Mouse (Mus musculus) kidney, embryonic 14.5 days (tissue): ENCODE measurements around the gene Dnah6. TPM values are rescaled to one million over a fixed set of nuclear protein-coding genes. Genes with fewer than 3 reads are reported as not detected.

Experiments used
- ATAC-seq: fragments of 200-750 bp; cut with Nextera tagmentation; 2 replicates; pipeline ENCODE4 v1.8.0; 2017; ENCODE audit warnings: moderate number of reproducible peaks, mild to moderate bottlenecking, moderate TSS enrichment, moderate library complexity; ENCODE audit not compliant: low FRiP score, low TSS enrichment
- H3K27ac ChIP-seq: fragments of 300-500 bp; sonication (generic); 2 replicates; pipeline ENCODE4 v1.5.1; 2014; ENCODE audit warnings: low read depth, mild to moderate bottlenecking, low read length, moderate library complexity, mixed read lengths
- H3K27me3 ChIP-seq: fragments of 300-500 bp; sonication (generic); 2 replicates; pipeline ENCODE4 v1.6.1; 2014; ENCODE audit warnings: mild to moderate bottlenecking, low read length; ENCODE audit not compliant: control insufficient read depth, insufficient read depth
- H3K36me3 ChIP-seq: fragments of 300-500 bp; sonication (generic); 2 replicates; pipeline ENCODE4 v1.6.1; 2014; ENCODE audit warnings: low read length, mixed read lengths; ENCODE audit not compliant: control insufficient read depth, insufficient read depth
- H3K4me1 ChIP-seq: fragments of 300-500 bp; sonication (generic); 2 replicates; pipeline ENCODE4 v1.6.1; 2014; ENCODE audit warnings: low read length, mixed read lengths; ENCODE audit not compliant: control insufficient read depth, insufficient read depth
- H3K4me2 ChIP-seq: fragments of 300-500 bp; sonication (generic); replicated peaks from 2 replicates; pipeline ENCODE4 v1.6.1; 2014; ENCODE audit warnings: low read depth, mild to moderate bottlenecking, low read length
- H3K4me3 ChIP-seq: fragments of 300-500 bp; sonication (generic); 2 replicates; pipeline ENCODE4 v1.5.1; 2014; ENCODE audit warnings: mild to moderate bottlenecking, low read length
- H3K9ac ChIP-seq: fragments of 300-500 bp; sonication (generic); 2 replicates; pipeline ENCODE4 v1.6.1; 2014; ENCODE audit warnings: low read depth, mild to moderate bottlenecking, low read length, moderate library complexity
- H3K9me3 ChIP-seq: fragments of 300-500 bp; sonication (generic); 2 replicates; pipeline ENCODE4 v1.6.1; 2016; ENCODE audit warnings: low read length; ENCODE audit not compliant: control insufficient read depth
- WGBS: fragments of 180-500 bp; shearing (Covaris S2); extraction: QIAGEN DNeasy Blood & Tissue Kit; methylation state at CpG from one replicate; pipeline ENCODE4 v1.1.7; 2014; 5-methylcytosine and 5-hydroxymethylcytosine counted together
- polyA plus RNA-seq: library from polyadenylated mRNA; unstranded; fragments of >200 nt; fragmentation: Nextera tagmentation; extraction: Ambion mirVana; gene quantifications from 2 replicates; pipeline ENCODE4 v1.2.1, GENCODE M21; 2014

The Dnah6 gene
- polyA plus RNA-seq, 1 experiment from 2014 or later, result 0.05 TPM

DNA sequence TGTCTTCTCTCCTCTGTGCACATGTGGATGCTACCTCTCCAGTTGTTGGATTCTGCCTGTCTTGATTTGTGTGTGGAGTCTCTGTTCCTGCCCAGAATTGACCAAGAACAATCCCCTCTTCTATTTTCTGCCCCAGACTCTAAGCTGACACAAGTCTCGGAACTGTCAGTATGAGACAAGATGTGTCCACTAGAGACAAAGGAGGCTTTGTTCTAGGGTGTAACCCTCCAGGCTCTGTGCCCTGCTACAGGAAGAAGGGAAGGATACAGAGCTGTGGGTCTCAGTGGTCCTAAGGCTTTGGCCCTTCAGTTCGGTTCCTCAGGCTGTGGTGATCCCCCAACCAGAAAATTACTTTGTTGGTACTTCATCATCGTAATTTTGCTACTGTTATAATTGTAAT lies 251.7 kb downstream of the Dnah6 start:
- H3K4me1 ChIP-seq, result no peaks in the 10 kb centered on the region
- no peaks in the 10 kb centered on the region for H3K9me3 ChIP-seq
- no peaks in the 10 kb centered on the region for H3K36me3 ChIP-seq
- no peak overlapping the region for H3K27ac ChIP-seq
- H3K4me3 ChIP-seq, result no peak overlapping the region
- H3K9ac ChIP-seq, result no peak overlapping the region
- WGBS, result 65% methylated on average over 3 of the region's 3 CpGs
- H3K4me2 ChIP-seq, result no peak overlapping the region
- ATAC-seq, result no peak
- H3K27me3 ChIP-seq, result no peaks in the 10 kb centered on the region

Other genes with a start within 250 kb of the Dnah6 start
- gene Suclg1, start 26.7 kb upstream of the Dnah6 start, polyA plus RNA-seq, result 206 and 227 TPM in 2 replicates
- not detected in 2 replicates for gene 4931417E11Rik, start 248.0 kb upstream of the Dnah6 start, polyA plus RNA-seq